Mouse (Mus musculus): ENCODE data around the gene Olfr263.
"Not testable (repeated sequence)": the region's sequence is repeated elsewhere in the genome, so short reads cannot be mapped to it uniquely, and the experiment has no call there.

Olfr263 gene

GRCm38 (mm10) chr13:21129339-21129738, at the start of gene Olfr263:
TSS of gene Olfr263 (plus strand) at chr13:21129639.
- DNase-seq, result not testable (repeated sequence)

GRCm38 (mm10) chr13:21082686-21083085, 46.8 kb upstream of the Olfr263 start:
- DNase-seq, result no peak

GRCm38 (mm10) chr13:21109759-21110158, 19.7 kb upstream of the Olfr263 start:
- DNase-seq, result no peak

DNA sequence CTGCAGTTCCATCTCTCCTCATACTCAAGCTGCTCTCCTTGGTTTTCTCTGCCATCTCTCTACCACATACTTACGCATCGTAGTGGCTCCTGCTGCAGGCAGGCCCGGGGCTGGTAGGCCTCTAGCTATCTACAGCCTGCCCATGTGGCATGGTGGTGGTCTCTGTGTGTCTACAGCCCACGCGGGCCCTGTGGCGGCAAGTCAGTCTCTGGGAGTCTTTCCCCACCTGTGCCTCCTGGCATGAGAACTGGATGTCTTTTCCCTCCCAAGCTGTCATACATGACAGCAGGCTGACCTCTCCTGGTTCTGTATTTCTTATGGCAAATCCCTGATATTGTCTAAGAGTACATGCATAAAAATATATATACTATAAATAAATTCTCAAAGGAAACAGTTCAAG, 19.0 kb upstream of the Olfr263 start:
- no peak for DNase-seq

GRCm38 (mm10) chr13:21111183-21111582, 18.3 kb upstream of the Olfr263 start, which contains the start of gene Olfr1369-ps1:
TSS of gene Olfr1369-ps1 (plus strand) at chr13:21111483.
- not testable (repeated sequence) for DNase-seq

- no peak for DNase-seq
Measured at GRCm38 (mm10) chr13:21114121-21114520, 15.3 kb upstream of the Olfr263 start.

GRCm38 (mm10) chr13:21142421-21142820, 13.0 kb downstream of the Olfr263 start:
- no peak for DNase-seq

GRCm38 (mm10) chr13:21145767-21146166, 16.3 kb downstream of the Olfr263 start, which contains the start of gene Olfr1368:
TSS of gene Olfr1368 (minus strand) at chr13:21145867.
- no peak for DNase-seq

GRCm38 (mm10) chr13:21155888-21156287, 26.4 kb downstream of the Olfr263 start:
- no peak for DNase-seq

- DNase-seq, result no peak
Measured at GRCm38 (mm10) chr13:21158071-21158470, 28.6 kb downstream of the Olfr263 start.

- peak; percentile 89 for DNase-seq
Measured at GRCm38 (mm10) chr13:21158785-21159474, 29.5 kb downstream of the Olfr263 start.

- peak; percentile 23 for DNase-seq
Measured at GRCm38 (mm10) chr13:21159475-21159819, 30.0 kb downstream of the Olfr263 start.

DNA sequence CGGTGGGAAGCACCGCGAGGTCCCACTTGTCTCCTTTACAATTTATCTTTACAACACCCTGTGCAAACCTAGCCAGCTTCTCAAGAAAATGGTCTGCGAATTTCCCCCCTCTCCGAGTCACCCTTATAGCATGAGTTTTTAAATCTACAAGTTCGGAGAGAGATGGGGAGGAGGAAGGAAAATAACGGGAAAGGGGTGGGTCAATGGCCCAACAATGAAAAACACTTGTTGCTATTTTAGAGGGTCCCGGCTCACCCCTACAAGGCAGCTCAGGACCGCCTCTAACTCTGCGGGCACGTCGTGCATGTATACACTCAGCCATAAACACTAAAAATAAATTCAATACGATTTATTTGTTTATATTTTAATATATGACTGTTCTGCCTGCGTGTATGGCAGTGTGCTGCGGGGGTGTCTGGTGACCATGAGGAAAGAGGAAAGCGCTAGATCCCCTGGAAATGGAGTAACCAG, 30.6 kb downstream of the Olfr263 start:
- no peak for DNase-seq

DNA sequence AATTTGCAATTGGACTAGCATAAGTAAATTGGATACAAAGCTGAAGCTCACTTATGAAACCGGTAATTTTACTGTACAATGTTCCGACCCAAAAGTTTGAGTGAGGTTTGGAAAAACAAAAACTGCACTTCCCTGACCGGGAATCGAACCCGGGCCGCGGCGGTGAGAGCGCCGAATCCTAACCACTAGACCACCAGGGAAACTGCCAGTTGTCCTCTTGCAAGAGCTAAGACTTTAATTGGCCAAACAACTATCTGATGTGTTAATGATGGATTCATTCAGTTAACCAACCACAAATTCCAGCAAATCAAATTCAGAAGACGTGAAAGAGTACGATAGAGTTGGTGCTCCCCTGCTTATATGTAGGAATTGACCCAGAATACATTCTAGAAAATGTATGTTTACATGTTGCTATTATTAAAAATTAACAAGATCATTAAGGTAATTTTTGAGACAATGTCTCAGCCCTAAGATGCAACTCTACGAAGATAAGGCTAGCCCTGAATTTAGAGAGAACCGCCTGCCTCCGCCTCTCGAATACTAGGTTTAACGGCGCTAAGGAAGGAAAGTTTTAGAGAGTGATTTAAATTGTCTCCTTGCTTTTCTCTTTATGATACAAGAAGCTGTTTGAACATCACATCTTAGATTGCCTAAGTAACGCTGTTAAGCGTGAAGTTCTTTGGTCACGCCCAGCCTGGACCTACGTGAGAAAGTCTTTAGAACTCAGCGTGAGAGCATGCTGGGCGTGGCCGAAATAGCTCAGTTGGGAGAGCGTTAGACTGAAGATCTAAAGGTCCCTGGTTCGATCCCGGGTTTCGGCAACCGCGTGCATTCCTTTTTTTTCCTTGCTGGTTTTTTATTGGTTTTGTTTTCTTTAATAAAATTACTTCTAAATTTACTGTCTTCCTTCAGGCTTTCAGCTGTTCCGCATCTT, 31.5 kb downstream of the Olfr263 start:
- peak; percentile 90 for DNase-seq

GRCm38 (mm10) chr13:21161591-21161990, 32.2 kb downstream of the Olfr263 start:
- no peak for DNase-seq

GRCm38 (mm10) chr13:21162591-21162990, 33.2 kb downstream of the Olfr263 start:
- DNase-seq, result no peak

- peak; percentile 83 for DNase-seq
Measured at GRCm38 (mm10) chr13:21166936-21167909, 37.8 kb downstream of the Olfr263 start.

DNA sequence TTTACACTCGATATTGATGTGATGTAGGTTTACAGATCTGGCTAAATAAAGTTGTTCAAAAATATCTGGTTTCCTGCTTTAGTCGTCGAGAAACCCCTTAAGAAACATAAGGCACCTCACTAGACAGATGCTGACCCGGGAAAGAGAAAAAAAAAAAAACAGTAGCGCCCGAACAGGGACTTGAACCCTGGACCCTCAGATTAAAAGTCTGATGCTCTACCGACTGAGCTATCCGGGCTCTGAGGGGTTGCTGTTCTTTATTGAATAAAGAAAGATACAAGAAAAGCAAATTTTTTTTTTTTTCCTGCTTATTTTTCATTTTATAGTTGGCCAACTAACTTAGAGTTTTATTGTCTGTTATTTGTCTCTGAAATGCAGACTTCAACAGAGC, 38.5 kb downstream of the Olfr263 start:
- DNase-seq, result peak; percentile 45

DNA sequence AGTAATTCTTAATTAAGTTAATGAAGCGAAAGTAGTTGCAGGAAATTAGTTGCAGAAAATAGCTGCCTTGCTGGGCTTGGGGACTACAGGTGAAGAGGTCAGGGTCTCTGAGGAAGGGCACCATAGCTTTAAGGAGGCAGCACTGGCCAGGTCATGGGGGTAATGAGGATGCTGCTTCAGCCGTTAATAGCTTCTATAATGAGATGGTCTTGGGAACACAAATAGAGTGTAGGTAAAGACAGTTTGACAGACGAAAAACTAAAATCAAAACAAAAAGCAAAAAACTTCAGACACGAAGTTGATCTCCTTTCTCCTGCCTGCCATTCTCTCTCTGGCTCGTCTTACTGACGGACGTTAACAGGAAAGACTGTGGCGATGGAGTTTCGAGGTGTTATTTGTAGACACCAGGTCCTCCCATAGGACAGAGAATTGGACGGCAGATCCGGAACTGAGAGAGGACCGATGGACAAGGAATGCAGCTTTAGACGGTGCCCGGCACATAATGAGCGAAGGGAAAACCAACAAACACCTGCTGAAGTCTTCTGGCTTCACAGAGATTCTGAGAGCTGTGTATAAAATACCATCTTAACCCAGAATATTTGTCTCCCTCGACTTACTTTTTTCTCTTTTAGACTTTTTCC, 39.1 kb downstream of the Olfr263 start:
- peak; percentile 71 for DNase-seq

- no peak for DNase-seq
Measured at GRCm38 (mm10) chr13:21169121-21169656, 39.8 kb downstream of the Olfr263 start.

GRCm38 (mm10) chr13:21169657-21170430, 40.4 kb downstream of the Olfr263 start:
- DNase-seq, result peak; percentile 88
